Mouse (Mus musculus): ENCODE measurements around the gene Clec12b. TPM values are rescaled to one million over a fixed set of nuclear protein-coding genes. Genes with fewer than 3 reads are reported as not detected.

Gene Clec12b
- polyA plus RNA-seq (2012; fragmentation: generic; extraction: Trizol) = not detected

GRCm38 (mm10) chr6:129385774-129386173, at the start of gene Clec12b:
Clec12b (minus strand) TSS chr6:129385874.
- Histone ChIP-seq H3K27me3 (ENCODE audit: control insufficient read depth, insufficient read depth, insufficient read length) (no peaks in the 10 kb centered on the region), H3ac (ENCODE audit: control insufficient read depth, insufficient read length) (no peak within 1 kb of the TSS), H3K79me2 (ENCODE audit: control insufficient read depth, insufficient read depth) (no peaks in the 10 kb centered on the region), H3K4me3 (no peak within 1 kb of the TSS), H3K4me2 (ENCODE audit: low read depth) (no peak within 1 kb of the TSS), H3K36me3 (ENCODE audit: control insufficient read depth, insufficient read depth) (no peaks in the 10 kb centered on the region)
- TF ChIP-seq USF1 (IDR thresholded peaks at IDR 0.05; ENCODE audit: low read depth) (no peak), E2F4 (IDR thresholded peaks at IDR 0.05; ENCODE audit: insufficient read depth) (no peak), REST (IDR thresholded peaks at IDR 0.05; ENCODE audit: insufficient read depth, insufficient read length) (no peak), CEBPB (IDR thresholded peaks at IDR 0.05; ENCODE audit: insufficient read depth, poor library complexity, severe bottlenecking) (no peak), MYOG (IDR thresholded peaks at IDR 0.05; ENCODE audit: control insufficient read depth in 1 of 3, insufficient read depth in 1 of 3, insufficient read length in 2 of 3, low read depth in 2 of 3) (no peak), MAX (IDR thresholded peaks at IDR 0.05; ENCODE audit: low read depth) (no peak), POLR2AphosphoS2 (IDR thresholded peaks at IDR 0.05; ENCODE audit: insufficient read length, low read depth) (no peak), SRF (IDR thresholded peaks at IDR 0.05; ENCODE audit: control insufficient read depth, insufficient read length, low read depth) (no peak), TCF12 (IDR thresholded peaks at IDR 0.05; ENCODE audit: insufficient read depth, poor library complexity, severe bottlenecking) (no peak)

- Histone ChIP-seq H3ac (ENCODE audit: control insufficient read depth, insufficient read length) (no peak overlapping the region), H3K36me3 (ENCODE audit: control insufficient read depth, insufficient read depth) (no peaks in the 10 kb centered on the region), H3K4me3 (no peak overlapping the region), H3K4me2 (ENCODE audit: low read depth) (no peak overlapping the region), H3K79me2 (ENCODE audit: control insufficient read depth, insufficient read depth) (no peaks in the 10 kb centered on the region), H3K27me3 (ENCODE audit: control insufficient read depth, insufficient read depth, insufficient read length) (no peaks in the 10 kb centered on the region)
- no peak for TF ChIP-seq MAX (IDR thresholded peaks at IDR 0.05; ENCODE audit: low read depth)
These were observed 48.6 kb upstream of the Clec12b start for GRCm38 (mm10) chr6:129434239-129434638.

GRCm38 (mm10) chr6:129427281-129427680, 41.6 kb upstream of the Clec12b start:
- Histone ChIP-seq H3K27me3 (ENCODE audit: control insufficient read depth, insufficient read depth, insufficient read length) (no peaks in the 10 kb centered on the region), H3ac (ENCODE audit: control insufficient read depth, insufficient read length) (no peak overlapping the region), H3K79me2 (ENCODE audit: control insufficient read depth, insufficient read depth) (no peaks in the 10 kb centered on the region), H3K4me2 (ENCODE audit: low read depth) (no peak overlapping the region), H3K36me3 (ENCODE audit: control insufficient read depth, insufficient read depth) (no peaks in the 10 kb centered on the region), H3K4me3 (no peak overlapping the region)
- no peak for TF ChIP-seq MAX (IDR thresholded peaks at IDR 0.05; ENCODE audit: low read depth)
- TF ChIP-seq MYOD1 (IDR thresholded peaks at IDR 0.05; ENCODE audit: control insufficient read depth in 1 of 3, insufficient read length in 2 of 3, low read depth in 2 of 3) = peak in 1 of 3 experiments; percentile 16
- TF ChIP-seq POLR2AphosphoS2 (IDR thresholded peaks at IDR 0.05; ENCODE audit: insufficient read length, low read depth) = no peak

- H3K36me3 ChIP-seq (ENCODE audit: control insufficient read depth, insufficient read depth) = no peaks in the 10 kb centered on the region
- H3K4me2 ChIP-seq (ENCODE audit: low read depth) = no peak overlapping the region
- TF ChIP-seq TCF12 (IDR thresholded peaks at IDR 0.05; ENCODE audit: insufficient read depth, poor library complexity, severe bottlenecking) (no peak), MAX (IDR thresholded peaks at IDR 0.05; ENCODE audit: low read depth) (no peak), MYOG (IDR thresholded peaks at IDR 0.05; ENCODE audit: control insufficient read depth in 1 of 3, insufficient read depth in 1 of 3, insufficient read length in 2 of 3, low read depth in 2 of 3) (no peak), REST (IDR thresholded peaks at IDR 0.05; ENCODE audit: insufficient read depth, insufficient read length) (no peak), MYOD1 (IDR thresholded peaks at IDR 0.05; ENCODE audit: control insufficient read depth in 1 of 3, insufficient read length in 2 of 3, low read depth in 2 of 3) (no peak), SRF (IDR thresholded peaks at IDR 0.05; ENCODE audit: control insufficient read depth, insufficient read length, low read depth) (no peak), POLR2A (IDR thresholded peaks at IDR 0.05; ENCODE audit: insufficient read length, low read depth) (no peak), USF1 (IDR thresholded peaks at IDR 0.05; ENCODE audit: low read depth) (no peak), CEBPB (IDR thresholded peaks at IDR 0.05; ENCODE audit: insufficient read depth, poor library complexity, severe bottlenecking) (no peak), POLR2AphosphoS2 (IDR thresholded peaks at IDR 0.05; ENCODE audit: insufficient read length, low read depth) (no peak), E2F4 (IDR thresholded peaks at IDR 0.05; ENCODE audit: insufficient read depth) (no peak), TCF3 (IDR thresholded peaks at IDR 0.05; ENCODE audit: insufficient read length, low read depth) (no peak)
- H3ac ChIP-seq (ENCODE audit: control insufficient read depth, insufficient read length) = no peak overlapping the region
- no peaks in the 10 kb centered on the region for H3K27me3 ChIP-seq (ENCODE audit: control insufficient read depth, insufficient read depth, insufficient read length)
- no peak overlapping the region for H3K4me3 ChIP-seq
- no peaks in the 10 kb centered on the region for H3K79me2 ChIP-seq (ENCODE audit: control insufficient read depth, insufficient read depth)
These were observed 40.1 kb upstream of the Clec12b start for GRCm38 (mm10) chr6:129425812-129426211.

GRCm38 (mm10) chr6:129425217-129425616, 39.5 kb upstream of the Clec12b start:
- Histone ChIP-seq H3ac (ENCODE audit: control insufficient read depth, insufficient read length) (no peak overlapping the region), H3K79me2 (ENCODE audit: control insufficient read depth, insufficient read depth) (no peaks in the 10 kb centered on the region), H3K4me2 (ENCODE audit: low read depth) (no peak overlapping the region), H3K27me3 (ENCODE audit: control insufficient read depth, insufficient read depth, insufficient read length) (no peaks in the 10 kb centered on the region), H3K4me3 (no peak overlapping the region), H3K36me3 (ENCODE audit: control insufficient read depth, insufficient read depth) (no peaks in the 10 kb centered on the region)
- TF ChIP-seq POLR2AphosphoS2 (IDR thresholded peaks at IDR 0.05; ENCODE audit: insufficient read length, low read depth) (no peak), REST (IDR thresholded peaks at IDR 0.05; ENCODE audit: insufficient read depth, insufficient read length) (no peak), MYOG (IDR thresholded peaks at IDR 0.05; ENCODE audit: control insufficient read depth in 1 of 3, insufficient read depth in 1 of 3, insufficient read length in 2 of 3, low read depth in 2 of 3) (no peak), MAX (IDR thresholded peaks at IDR 0.05; ENCODE audit: low read depth) (no peak), CEBPB (IDR thresholded peaks at IDR 0.05; ENCODE audit: insufficient read depth, poor library complexity, severe bottlenecking) (no peak), MYOD1 (IDR thresholded peaks at IDR 0.05; ENCODE audit: control insufficient read depth in 1 of 3, insufficient read length in 2 of 3, low read depth in 2 of 3) (no peak), USF1 (IDR thresholded peaks at IDR 0.05; ENCODE audit: low read depth) (no peak), POLR2A (IDR thresholded peaks at IDR 0.05; ENCODE audit: insufficient read length, low read depth) (no peak), TCF3 (IDR thresholded peaks at IDR 0.05; ENCODE audit: insufficient read length, low read depth) (no peak), E2F4 (IDR thresholded peaks at IDR 0.05; ENCODE audit: insufficient read depth) (no peak), SRF (IDR thresholded peaks at IDR 0.05; ENCODE audit: control insufficient read depth, insufficient read length, low read depth) (no peak), TCF12 (IDR thresholded peaks at IDR 0.05; ENCODE audit: insufficient read depth, poor library complexity, severe bottlenecking) (no peak)
